Mouse (Mus musculus) liver, embryonic 12.5 days (tissue): Measurements from ENCODE around the gene Dock8. TPM values are rescaled to one million over a fixed set of nuclear protein-coding genes. Genes with fewer than 3 reads are reported as not detected.

Experiments used
- ATAC-seq: fragments of 200-750 bp; cut with Nextera tagmentation; 2 replicates; pipeline ENCODE4 v1.8.0; 2017; ENCODE audit warnings: moderate number of reproducible peaks, mild to moderate bottlenecking, moderate library complexity
- H3K27ac ChIP-seq: fragments of 300-500 bp; sonication (generic); 2 replicates; pipeline ENCODE4 v1.5.1; 2016; ENCODE audit warnings: mild to moderate bottlenecking
- H3K27me3 ChIP-seq: fragments of 300-500 bp; sonication (generic); replicated peaks from 2 replicates; pipeline ENCODE4 v1.6.1; 2016; ENCODE audit warnings: mild to moderate bottlenecking, moderate library complexity
- H3K36me3 ChIP-seq: fragments of 300-500 bp; sonication (generic); 2 replicates; pipeline ENCODE4 v1.6.1; 2016; ENCODE audit warnings: mild to moderate bottlenecking, moderate library complexity
- H3K4me1 ChIP-seq: fragments of 300-500 bp; sonication (generic); 2 replicates; pipeline ENCODE4 v1.6.1; 2016
- H3K4me2 ChIP-seq: fragments of 300-500 bp; sonication (generic); 2 replicates; pipeline ENCODE4 v1.6.1; 2016; ENCODE audit warnings: mild to moderate bottlenecking, moderate library complexity
- H3K4me3 ChIP-seq: fragments of 300-500 bp; sonication (generic); 2 replicates; pipeline ENCODE4 v1.5.1; 2016; ENCODE audit warnings: mild to moderate bottlenecking, moderate library complexity
- H3K9ac ChIP-seq: fragments of 300-500 bp; sonication (generic); 2 replicates; pipeline ENCODE4 v1.6.1; 2016; ENCODE audit warnings: mild to moderate bottlenecking, moderate library complexity
- H3K9me3 ChIP-seq: fragments of 300-500 bp; sonication (generic); replicated peaks from 2 replicates; pipeline ENCODE4 v1.6.1; 2016; ENCODE audit warnings: mild to moderate bottlenecking, moderate library complexity
- WGBS: fragments of 180-500 bp; shearing (Covaris S2); methylation state at CpG from one replicate; pipeline ENCODE4 v1.1.7; 2016; ENCODE audit not compliant: insufficient replicate concordance; 5-methylcytosine and 5-hydroxymethylcytosine counted together
- polyA plus RNA-seq: library from polyadenylated mRNA; unstranded; fragments of >200 nt; fragmentation: Nextera tagmentation; extraction: Ambion mirVana; gene quantifications from 2 replicates; pipeline ENCODE4 v1.2.1, GENCODE M21; 2016

Gene Dock8
- polyA plus RNA-seq, 1 experiment from 2014 or later = 11.0 TPM

DNA sequence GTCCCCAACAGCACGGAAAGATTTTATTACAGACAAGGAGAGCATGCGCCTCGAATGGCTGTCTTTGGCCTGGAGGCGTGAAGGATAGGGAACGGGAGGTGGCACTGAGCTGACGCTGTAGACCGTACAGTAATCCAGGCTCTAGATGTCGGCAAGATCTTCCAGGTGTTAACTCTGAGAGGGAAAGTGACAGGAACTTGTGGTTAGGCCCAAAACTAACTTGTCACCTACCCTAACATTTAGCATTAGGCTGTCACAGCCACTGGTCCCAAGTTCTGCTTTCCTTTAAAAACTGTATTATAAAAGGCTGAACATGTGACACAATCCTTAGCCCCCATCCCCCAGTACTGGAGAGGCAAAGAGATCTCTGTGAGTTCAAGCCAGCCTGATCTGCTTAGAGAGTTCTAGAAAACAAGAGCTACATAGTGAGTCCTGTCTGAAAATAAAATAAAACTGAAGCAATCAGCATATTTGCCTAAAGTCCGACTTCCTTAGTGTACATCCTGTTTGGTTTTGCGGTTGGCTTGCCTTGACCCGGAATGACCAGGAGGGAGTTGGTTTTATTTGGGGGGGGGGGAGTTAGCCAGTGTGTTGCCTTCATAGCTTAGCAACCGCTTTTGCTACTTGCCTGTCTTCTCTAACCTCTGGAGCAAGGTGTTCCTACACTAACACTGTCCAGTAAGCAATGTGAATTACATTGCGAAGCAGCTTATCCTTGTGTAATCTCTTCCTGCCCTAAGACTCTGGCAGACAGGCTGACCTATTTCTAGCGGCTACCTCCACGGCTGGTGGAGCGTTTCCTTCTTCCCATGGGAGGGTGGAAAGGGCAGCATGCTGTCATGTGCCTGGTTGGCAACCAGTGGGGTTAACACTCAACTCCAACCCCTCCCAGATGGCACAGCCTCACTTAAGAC is 138.8 kb downstream of the Dock8 start:
- Histone ChIP-seq H3K4me3 (no peak overlapping the region), H3K4me1 (peaks cover 19% of the 10 kb centered on the region), H3K27ac (no peak overlapping the region), H3K4me2 (no peak overlapping the region), H3K9me3 (no peaks in the 10 kb centered on the region), H3K27me3 (no peaks in the 10 kb centered on the region), H3K36me3 (peaks cover 45% of the 10 kb centered on the region), H3K9ac (no peak overlapping the region)
- 50% methylated on average over 16 of the region's 16 CpGs for WGBS
- ATAC-seq = no peak

DNA sequence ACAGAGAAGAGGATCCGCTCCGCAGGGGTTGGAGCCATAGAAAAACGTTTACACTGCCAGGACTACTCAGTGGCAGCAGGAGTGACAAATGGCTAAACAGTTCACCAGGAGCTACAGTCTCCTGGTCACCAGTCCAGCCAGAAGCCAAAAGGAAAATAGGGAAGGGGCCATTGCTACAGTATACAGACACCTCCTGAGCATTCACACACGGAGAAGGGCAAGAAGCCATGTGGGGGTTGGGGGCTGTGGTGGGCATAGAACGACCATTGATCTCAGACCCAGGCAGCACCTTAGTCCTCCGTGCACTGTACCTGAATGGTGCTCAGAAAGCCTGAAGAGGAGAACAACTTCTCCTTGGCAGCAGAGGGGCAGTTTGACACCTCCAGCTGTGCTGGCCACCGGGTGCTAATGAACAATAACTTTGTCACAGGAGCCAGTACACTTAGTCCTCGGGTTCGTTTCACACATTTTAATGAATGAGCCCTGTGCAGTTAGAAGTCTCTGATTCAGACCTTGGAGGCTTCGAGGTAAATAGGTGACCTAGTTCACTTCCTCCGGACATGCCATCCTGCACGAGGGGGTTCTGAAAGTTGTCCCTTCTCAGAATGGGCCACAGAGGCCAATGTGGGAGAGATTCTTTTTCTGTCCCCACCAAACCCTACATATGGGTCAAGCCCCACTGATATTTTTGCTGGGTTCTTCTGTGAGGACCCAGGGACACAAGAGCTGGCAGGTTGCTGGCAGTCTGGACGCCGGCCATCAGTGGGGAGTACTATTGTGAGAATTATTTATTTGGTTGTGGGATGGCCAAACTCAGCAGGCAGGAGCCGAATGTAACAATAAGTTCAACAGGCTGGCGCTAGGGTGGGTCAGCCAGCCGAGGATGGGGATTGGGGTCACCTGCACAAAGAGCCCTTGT is 145.0 kb downstream of the Dock8 start:
- 67% methylated on average over 17 of the region's 17 CpGs for WGBS
- no peak overlapping the region for H3K4me3 ChIP-seq
- no peaks in the 10 kb centered on the region for H3K9me3 ChIP-seq
- no peak overlapping the region for H3K9ac ChIP-seq
- no peak overlapping the region for H3K4me2 ChIP-seq
- H3K27ac ChIP-seq = no peak overlapping the region
- H3K27me3 ChIP-seq = no peaks in the 10 kb centered on the region
- no peak for ATAC-seq
- peaks cover 66% of the 10 kb centered on the region for H3K36me3 ChIP-seq
- no peaks in the 10 kb centered on the region for H3K4me1 ChIP-seq

DNA sequence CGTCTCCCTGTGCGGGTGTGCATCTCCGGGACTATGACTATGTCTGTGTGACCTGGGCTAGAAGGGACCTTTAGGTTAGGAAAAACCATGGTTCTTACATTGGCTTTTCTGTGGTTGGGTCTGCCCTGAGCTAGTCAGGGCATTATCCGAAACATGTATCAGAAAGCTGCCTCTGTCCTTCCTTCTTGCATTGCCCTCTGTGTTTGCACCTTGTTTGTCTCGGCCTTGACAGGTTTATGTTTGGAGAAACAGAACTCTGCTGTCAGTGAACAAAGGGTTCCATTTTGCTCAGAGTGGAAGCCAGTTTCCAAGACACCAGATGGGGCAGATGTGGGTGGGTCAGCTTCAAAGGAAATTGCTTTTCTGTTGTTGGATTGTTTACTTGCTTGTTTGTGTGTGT is 145.8 kb downstream of the Dock8 start:
- Histone ChIP-seq H3K4me2 (no peak overlapping the region), H3K27me3 (no peaks in the 10 kb centered on the region), H3K27ac (no peak overlapping the region), H3K4me1 (no peaks in the 10 kb centered on the region), H3K9ac (no peak overlapping the region), H3K4me3 (no peak overlapping the region), H3K36me3 (peaks cover 65% of the 10 kb centered on the region), H3K9me3 (no peaks in the 10 kb centered on the region)
- no peak for ATAC-seq
- WGBS = 76% methylated on average over 5 of the region's 5 CpGs

DNA sequence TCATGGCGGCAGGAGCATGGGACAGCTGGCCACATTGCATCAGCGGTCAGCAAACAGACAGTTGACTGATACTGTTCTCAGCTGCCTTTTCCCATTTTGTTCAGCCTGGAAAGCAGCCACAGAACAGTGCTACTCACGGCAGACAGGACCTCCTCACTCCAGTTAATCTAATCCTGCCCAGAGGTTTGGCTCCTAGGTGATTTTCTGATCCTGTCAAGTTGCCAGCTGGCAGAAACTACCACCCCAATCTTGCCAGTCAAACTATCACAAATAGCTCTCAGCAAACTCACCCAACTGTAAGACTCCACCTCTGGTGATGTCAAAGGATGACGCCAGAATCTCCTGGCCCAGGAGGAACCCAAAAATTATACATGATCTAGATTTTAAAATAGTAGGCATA is 146.8 kb downstream of the Dock8 start:
- 79% methylated on average over 4 of the region's 4 CpGs for WGBS
- H3K4me2 ChIP-seq = no peak overlapping the region
- H3K9me3 ChIP-seq = no peaks in the 10 kb centered on the region
- no peak overlapping the region for H3K27ac ChIP-seq
- H3K36me3 ChIP-seq = peaks cover 59% of the 10 kb centered on the region
- no peak for ATAC-seq
- no peaks in the 10 kb centered on the region for H3K27me3 ChIP-seq
- no peak overlapping the region for H3K9ac ChIP-seq
- no peak overlapping the region for H3K4me3 ChIP-seq
- no peaks in the 10 kb centered on the region for H3K4me1 ChIP-seq

DNA sequence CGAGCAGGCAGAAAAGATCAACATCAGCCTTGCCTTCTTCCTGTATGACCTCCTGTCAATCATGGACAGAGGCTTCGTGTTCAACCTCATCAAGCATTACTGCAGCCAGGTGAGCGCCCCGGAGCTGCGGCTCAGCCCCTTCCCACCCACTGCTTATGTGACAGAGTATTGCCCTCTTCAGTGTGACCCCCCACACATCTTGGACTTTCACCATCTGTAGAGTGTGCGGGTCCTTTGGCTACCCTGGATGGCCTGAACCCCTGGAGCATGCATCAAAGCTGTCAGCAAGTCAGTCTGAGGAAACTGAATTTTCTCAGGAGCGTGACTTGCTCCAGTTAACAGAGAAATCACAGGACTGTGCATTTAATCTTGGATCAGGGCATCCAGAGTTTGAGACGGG is 150.5 kb downstream of the Dock8 start:
- no peak overlapping the region for H3K9ac ChIP-seq
- H3K4me2 ChIP-seq = no peak overlapping the region
- no peak overlapping the region for H3K27ac ChIP-seq
- peaks cover 45% of the 10 kb centered on the region for H3K36me3 ChIP-seq
- H3K4me3 ChIP-seq = no peak overlapping the region
- H3K9me3 ChIP-seq = no peaks in the 10 kb centered on the region
- no peaks in the 10 kb centered on the region for H3K4me1 ChIP-seq
- WGBS = 69% methylated on average over 8 of the region's 8 CpGs
- ATAC-seq = no peak
- H3K27me3 ChIP-seq = no peaks in the 10 kb centered on the region

DNA sequence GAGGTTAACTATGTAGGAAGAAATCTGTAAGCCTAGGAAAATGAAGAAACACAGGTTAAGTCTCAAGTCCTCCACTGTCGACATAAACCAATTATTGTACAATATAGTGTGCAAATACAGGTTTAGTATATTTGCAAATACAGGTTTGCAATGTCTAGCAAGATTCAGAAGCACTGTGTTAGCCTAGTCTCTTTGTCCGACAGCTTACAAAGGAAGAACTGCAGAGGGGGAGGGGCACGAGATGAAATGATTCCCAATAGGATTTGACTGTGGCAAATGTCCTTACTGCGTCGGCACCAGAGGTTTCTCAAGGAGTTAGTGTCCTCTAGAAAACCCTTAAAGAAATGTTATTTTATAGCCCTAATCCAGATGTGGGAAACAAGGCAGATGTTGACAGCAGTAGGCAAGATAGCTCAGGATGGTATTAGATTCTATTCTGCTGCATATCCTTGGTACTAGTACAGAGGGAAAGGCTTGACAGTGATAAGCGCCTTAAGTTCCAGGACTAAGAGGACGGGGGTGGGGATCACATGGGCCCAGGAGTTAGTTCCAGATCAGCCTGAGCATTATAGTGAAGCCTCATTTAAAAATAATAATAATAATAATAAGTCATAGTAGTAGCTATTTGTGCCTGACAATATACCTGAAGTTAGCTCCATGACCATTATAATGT is 155.3 kb downstream of the Dock8 start:
- no peak overlapping the region for H3K4me2 ChIP-seq
- H3K4me1 ChIP-seq = no peaks in the 10 kb centered on the region
- WGBS = 77% methylated on average over 7 of the region's 7 CpGs
- H3K36me3 ChIP-seq = peaks cover 47% of the 10 kb centered on the region
- no peaks in the 10 kb centered on the region for H3K27me3 ChIP-seq
- no peak for ATAC-seq
- H3K4me3 ChIP-seq = no peak overlapping the region
- H3K9me3 ChIP-seq = no peaks in the 10 kb centered on the region
- no peak overlapping the region for H3K9ac ChIP-seq
- no peak overlapping the region for H3K27ac ChIP-seq

DNA sequence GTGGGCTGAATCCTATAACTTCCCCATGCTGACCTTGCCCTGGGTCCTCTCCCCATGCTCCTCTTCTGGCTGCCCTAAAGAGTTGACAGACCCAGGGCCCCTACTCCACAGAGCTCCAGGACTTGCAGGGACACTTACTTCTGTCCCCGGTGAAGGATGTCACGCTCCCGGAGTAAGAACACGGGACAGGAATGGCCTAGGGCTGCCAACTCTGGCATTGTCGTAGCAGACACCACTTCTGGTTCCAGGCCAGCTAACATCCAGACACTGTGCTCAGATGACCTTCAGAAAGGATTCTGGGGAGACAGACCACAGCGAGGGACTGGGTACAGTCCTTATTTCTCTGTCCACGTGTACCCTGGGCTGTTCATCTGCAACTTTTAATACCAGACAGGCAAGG is 155.9 kb downstream of the Dock8 start:
- Histone ChIP-seq H3K27me3 (no peaks in the 10 kb centered on the region), H3K4me2 (no peak overlapping the region), H3K9me3 (no peaks in the 10 kb centered on the region), H3K27ac (no peak overlapping the region), H3K4me1 (no peaks in the 10 kb centered on the region), H3K4me3 (no peak overlapping the region), H3K9ac (no peak overlapping the region), H3K36me3 (peaks cover 47% of the 10 kb centered on the region)
- ATAC-seq = no peak
- WGBS = 86% methylated on average over 7 of the region's 7 CpGs

DNA sequence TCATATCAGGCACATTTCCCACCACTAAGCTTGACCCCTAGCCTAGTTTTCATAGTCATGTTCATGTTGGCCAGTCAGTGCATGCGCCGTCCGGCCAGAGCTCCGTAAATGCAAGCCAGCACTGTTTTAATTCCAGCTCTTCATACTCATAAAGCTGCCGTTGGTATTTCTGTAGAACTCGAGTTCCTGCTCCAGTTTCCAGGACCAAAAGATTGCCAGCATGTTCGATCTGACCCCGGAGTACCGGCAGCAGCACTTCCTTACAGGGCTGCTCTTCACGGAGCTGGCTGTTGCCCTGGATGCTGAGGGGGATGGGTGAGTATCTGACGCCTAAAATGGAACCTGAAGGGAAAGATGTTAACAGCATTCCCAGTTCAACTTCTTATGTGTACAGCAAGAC is 156.4 kb downstream of the Dock8 start:
- no peaks in the 10 kb centered on the region for H3K4me1 ChIP-seq
- WGBS = 73% methylated on average over 11 of the region's 11 CpGs
- H3K4me2 ChIP-seq = no peak overlapping the region
- no peaks in the 10 kb centered on the region for H3K27me3 ChIP-seq
- ATAC-seq = no peak
- H3K9ac ChIP-seq = no peak overlapping the region
- peaks cover 45% of the 10 kb centered on the region for H3K36me3 ChIP-seq
- H3K27ac ChIP-seq = no peak overlapping the region
- no peak overlapping the region for H3K4me3 ChIP-seq
- no peaks in the 10 kb centered on the region for H3K9me3 ChIP-seq

DNA sequence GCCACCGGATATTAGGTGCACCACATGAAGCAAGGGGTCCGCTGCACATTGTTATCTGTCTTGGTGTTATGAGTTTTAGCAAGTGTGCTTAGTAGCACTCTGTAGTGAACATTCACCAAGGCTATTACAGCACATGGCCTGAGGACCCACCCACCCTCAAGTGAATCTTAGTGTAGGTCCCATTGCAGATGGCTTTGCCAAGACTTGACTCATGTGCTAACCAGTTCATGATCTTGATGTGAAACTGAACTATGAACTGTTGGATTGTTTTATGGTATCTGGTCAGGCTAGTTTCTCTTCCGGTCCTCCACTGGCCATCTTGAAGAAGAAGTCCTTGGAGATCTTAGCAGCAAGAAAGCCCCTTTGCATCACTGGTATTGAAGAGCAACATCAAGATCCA is 162.9 kb downstream of the Dock8 start:
- Histone ChIP-seq H3K9me3 (no peaks in the 10 kb centered on the region), H3K4me1 (no peaks in the 10 kb centered on the region), H3K27me3 (no peaks in the 10 kb centered on the region), H3K27ac (no peak overlapping the region), H3K4me2 (no peak overlapping the region), H3K36me3 (peaks cover 61% of the 10 kb centered on the region), H3K4me3 (no peak overlapping the region), H3K9ac (no peak overlapping the region)
- ATAC-seq = no peak
- WGBS = 80% methylated on average over 3 of the region's 3 CpGs

DNA sequence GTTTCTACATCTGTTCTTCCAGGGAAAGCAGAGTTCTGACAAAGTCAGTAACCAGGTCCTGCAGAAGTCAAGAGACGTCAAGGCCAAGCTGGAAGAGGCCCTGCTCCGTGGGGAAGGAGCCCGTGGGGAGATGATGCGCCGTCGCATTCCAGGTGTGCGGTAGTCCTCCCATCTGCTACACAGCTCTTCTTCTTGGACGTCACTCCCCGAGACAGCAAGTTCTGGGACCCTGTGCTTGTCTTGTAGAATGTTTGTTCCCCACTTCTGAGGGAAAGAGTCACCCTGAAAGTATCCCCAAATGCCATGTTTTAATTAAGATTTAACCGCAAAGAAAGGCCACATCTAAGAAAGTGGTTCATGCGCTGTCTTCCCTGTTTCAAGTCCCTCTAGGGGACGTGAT is 164.1 kb downstream of the Dock8 start:
- H3K27me3 ChIP-seq = no peaks in the 10 kb centered on the region
- H3K4me3 ChIP-seq = no peak overlapping the region
- 84% methylated on average over 12 of the region's 12 CpGs for WGBS
- H3K27ac ChIP-seq = no peak overlapping the region
- H3K9ac ChIP-seq = no peak overlapping the region
- peaks cover 57% of the 10 kb centered on the region for H3K36me3 ChIP-seq
- no peaks in the 10 kb centered on the region for H3K9me3 ChIP-seq
- no peaks in the 10 kb centered on the region for H3K4me1 ChIP-seq
- H3K4me2 ChIP-seq = no peak overlapping the region
- no peak for ATAC-seq

DNA sequence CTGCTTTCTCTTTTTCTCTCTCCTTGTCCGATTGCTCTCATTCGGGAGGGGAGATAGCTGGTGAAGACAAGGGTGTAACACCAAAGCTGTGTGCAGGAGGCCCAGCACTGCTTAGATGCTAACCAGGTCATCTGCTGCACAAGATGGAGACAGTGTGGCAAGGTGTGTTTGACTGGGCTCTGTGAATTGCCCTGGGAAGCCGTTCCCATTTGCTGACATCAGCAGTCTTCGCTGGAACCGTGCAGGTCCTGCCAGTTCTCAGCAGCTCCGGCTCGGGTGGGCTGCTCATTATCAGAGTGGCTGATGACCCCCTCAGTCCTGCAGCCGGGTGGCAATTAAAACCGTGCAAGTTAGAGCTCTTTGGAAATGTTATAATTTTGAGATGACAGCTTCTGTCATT is 167.1 kb downstream of the Dock8 start:
- Histone ChIP-seq H3K27ac (no peak overlapping the region), H3K4me3 (no peak overlapping the region), H3K9ac (no peak overlapping the region), H3K9me3 (no peaks in the 10 kb centered on the region), H3K4me2 (no peak overlapping the region), H3K4me1 (no peaks in the 10 kb centered on the region), H3K36me3 (peaks cover 36% of the 10 kb centered on the region), H3K27me3 (no peaks in the 10 kb centered on the region)
- ATAC-seq = no peak
- WGBS = 73% methylated on average over 9 of the region's 9 CpGs

DNA sequence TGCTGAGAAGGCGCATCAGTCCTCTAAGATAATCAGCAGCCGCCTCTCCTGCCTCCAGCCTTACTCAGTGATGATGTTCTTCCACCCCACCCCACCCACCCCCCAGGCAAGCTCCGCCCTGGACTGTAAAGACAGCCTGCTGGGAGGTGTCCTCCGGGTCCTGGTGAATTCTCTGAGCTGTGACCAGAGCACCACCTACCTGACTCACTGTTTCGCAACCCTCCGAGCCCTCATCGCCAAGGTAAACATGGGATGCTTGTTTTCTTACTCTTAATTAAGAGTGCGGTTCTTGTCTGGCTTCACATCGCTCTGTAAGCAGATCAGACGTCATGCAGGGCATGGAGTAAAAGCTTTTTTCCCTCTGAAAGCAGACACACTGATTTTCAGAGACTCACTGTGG is 172.1 kb downstream of the Dock8 start:
- ATAC-seq = no peak
- Histone ChIP-seq H3K36me3 (peaks cover 26% of the 10 kb centered on the region), H3K4me1 (no peaks in the 10 kb centered on the region), H3K9ac (no peak overlapping the region), H3K4me3 (no peak overlapping the region), H3K9me3 (no peaks in the 10 kb centered on the region), H3K27me3 (no peaks in the 10 kb centered on the region), H3K4me2 (no peak overlapping the region), H3K27ac (no peak overlapping the region)
- whole genome bisulfite sequencing = 72% methylated on average over 10 of the region's 10 CpGs
